Mouse (Mus musculus) hindbrain, postnatal 0 days (tissue): ENCODE measurements around the gene Sccpdh. TPM values are rescaled to one million over a fixed set of nuclear protein-coding genes. Genes with fewer than 3 reads are reported as not detected.

Source experiments
- ATAC-seq: fragments of 200-750 bp; cut with Nextera tagmentation; 2 replicates; pipeline ENCODE4 v1.8.0; 2017; ENCODE audit warnings: mild to moderate bottlenecking, moderate TSS enrichment, moderate library complexity
- DNase-seq: peaks from one replicate; pipeline ENCODE4 v3.0.0-alpha.2; 2015; ENCODE audit warnings: low spot score
- H3K27ac ChIP-seq: fragments of 300-500 bp; sonication (generic); 2 replicates; pipeline ENCODE4 v1.5.1; 2014; ENCODE audit warnings: mild to moderate bottlenecking
- H3K27me3 ChIP-seq: fragments of 300-500 bp; sonication (generic); 2 replicates; pipeline ENCODE4 v1.6.1; 2014; ENCODE audit warnings: low read length, mixed read lengths; ENCODE audit not compliant: insufficient read depth
- H3K36me3 ChIP-seq: fragments of 300-500 bp; sonication (generic); 2 replicates; pipeline ENCODE4 v1.6.1; 2014; ENCODE audit warnings: low read length, mixed read lengths; ENCODE audit not compliant: insufficient read depth
- H3K4me1 ChIP-seq: fragments of 300-500 bp; sonication (generic); 2 replicates; pipeline ENCODE4 v1.6.1; 2014; ENCODE audit warnings: antibody characterized with exemption, low read length, mixed read lengths; ENCODE audit not compliant: insufficient read depth
- H3K4me2 ChIP-seq: fragments of 300-500 bp; sonication (generic); 2 replicates; pipeline ENCODE4 v1.6.1; 2014; ENCODE audit warnings: low read depth, mild to moderate bottlenecking, low read length, moderate library complexity, mixed read lengths
- H3K4me3 ChIP-seq: fragments of 300-500 bp; sonication (generic); 2 replicates; pipeline ENCODE4 v1.5.1; 2014; ENCODE audit warnings: low read length
- H3K9ac ChIP-seq: fragments of 300-500 bp; sonication (generic); replicated peaks from 2 replicates; pipeline ENCODE4 v1.6.1; 2014; ENCODE audit warnings: mild to moderate bottlenecking, low read length, moderate library complexity, mixed read lengths
- H3K9me3 ChIP-seq: fragments of 300-500 bp; sonication (generic); 2 replicates; pipeline ENCODE4 v1.6.1; 2016; ENCODE audit warnings: low read length, mixed read lengths
- CTCF ChIP-seq: IDR thresholded peaks from 2 replicates; pipeline ENCODE4 v1.5.1; 2016; ENCODE audit warnings: antibody characterized with exemption, control low read depth, low read depth
- WGBS: fragments of 180-500 bp; shearing (Covaris S2); extraction: QIAGEN DNeasy Blood & Tissue Kit; methylation state at CpG from one replicate; pipeline ENCODE4 v1.1.7; 2014; 5-methylcytosine and 5-hydroxymethylcytosine counted together
- polyA plus RNA-seq: library from polyadenylated mRNA; unstranded; fragments of >200 nt; fragmentation: Nextera tagmentation; extraction: Ambion mirVana; gene quantifications from 2 replicates; pipeline ENCODE4 v1.2.1, GENCODE M21; 2015
- total RNA-seq: library from RNA; depleted of rRNA; stranded (reverse); fragments of >200 nt; gene quantifications from 2 replicates; pipeline ENCODE4 v1.2.3, GENCODE M21; 2014; rRNA removed

The Sccpdh gene
- 63.8 and 87.3 TPM in 2 replicates for total RNA-seq
- 183 and 187 TPM in 2 replicates for polyA plus RNA-seq

GRCm38 (mm10) chr1:179668013-179668805 lies at the start of gene Sccpdh:
Gene Sccpdh, plus strand, starts transcription at chr1:179668210.
- Histone ChIP-seq H3K36me3 (peaks cover 7% of the 10 kb centered on the region; the same call in 1 of the 2 replicates), H3K4me3 (peak within 1 kb of the TSS; percentile 91), H3K9me3 (no peaks in the 10 kb centered on the region), H3K27ac (peak within 1 kb of the TSS; percentile 88), H3K9ac (peak within 1 kb of the TSS; percentile 86), H3K4me2 (peak within 1 kb of the TSS; percentile 83), H3K4me1 (peaks cover 13% of the 10 kb centered on the region), H3K27me3 (no peaks in the 10 kb centered on the region)
- peak; percentile 93 for DNase-seq
- no peak for TF ChIP-seq CTCF
- peak; percentile 96 for ATAC-seq
- under 1% methylated on average over 80 of the region's 84 CpGs for WGBS

GRCm38 (mm10) chr1:179622665-179623064 lies 45.3 kb upstream of the Sccpdh start:
- no peaks in the 10 kb centered on the region for H3K27me3 ChIP-seq
- no peaks in the 10 kb centered on the region for H3K4me1 ChIP-seq
- peaks cover 11% of the 10 kb centered on the region for H3K36me3 ChIP-seq
- no peak overlapping the region for H3K4me2 ChIP-seq
- DNase-seq (no peak), ATAC-seq (no peak)
- no peak overlapping the region for H3K27ac ChIP-seq
- TF ChIP-seq CTCF: no peak
- no peak overlapping the region for H3K9ac ChIP-seq
- no peak overlapping the region for H3K4me3 ChIP-seq
- no peaks in the 10 kb centered on the region for H3K9me3 ChIP-seq
- WGBS: 94% methylated on average over 12 of the region's 12 CpGs

- H3K9ac ChIP-seq: no peak overlapping the region
- H3K27ac ChIP-seq: no peak overlapping the region
- H3K4me3 ChIP-seq: no peak overlapping the region
- peak; percentile 37 for DNase-seq
- no peaks in the 10 kb centered on the region for H3K9me3 ChIP-seq
- no peaks in the 10 kb centered on the region for H3K27me3 ChIP-seq
- peaks cover 11% of the 10 kb centered on the region for H3K36me3 ChIP-seq
- no peaks in the 10 kb centered on the region for H3K4me1 ChIP-seq
- ATAC-seq: no peak
- H3K4me2 ChIP-seq: no peak overlapping the region
- peak; percentile 77 for TF ChIP-seq CTCF
- 69% methylated on average over 4 of the region's 4 CpGs for WGBS
Measured at GRCm38 (mm10) chr1:179623657-179624056, 44.4 kb upstream of the Sccpdh start.

GRCm38 (mm10) chr1:179624354-179624753 lies 43.7 kb upstream of the Sccpdh start:
- no peak overlapping the region for H3K4me2 ChIP-seq
- no peak overlapping the region for H3K27ac ChIP-seq
- ATAC-seq: peak; percentile 38; the same call in 1 of the 2 replicates
- H3K36me3 ChIP-seq: peaks cover 8% of the 10 kb centered on the region
- no peaks in the 10 kb centered on the region for H3K27me3 ChIP-seq
- peak; percentile 55 for DNase-seq
- H3K4me1 ChIP-seq: no peaks in the 10 kb centered on the region
- H3K4me3 ChIP-seq: no peak overlapping the region
- no peaks in the 10 kb centered on the region for H3K9me3 ChIP-seq
- no peak overlapping the region for H3K9ac ChIP-seq
- TF ChIP-seq CTCF: peak; percentile 77
- WGBS: 72% methylated on average over 4 of the region's 4 CpGs

GRCm38 (mm10) chr1:179627855-179628254 lies 40.2 kb upstream of the Sccpdh start:
- DNase-seq: no peak
- WGBS: 87% methylated on average over 4 of the region's 4 CpGs

GRCm38 (mm10) chr1:179628438-179629106 lies 39.4 kb upstream of the Sccpdh start:
- Histone ChIP-seq H3K4me2 (no peak overlapping the region), H3K27ac (no peak overlapping the region), H3K27me3 (no peaks in the 10 kb centered on the region), H3K9ac (no peak overlapping the region), H3K4me1 (no peaks in the 10 kb centered on the region), H3K9me3 (no peaks in the 10 kb centered on the region), H3K4me3 (no peak overlapping the region), H3K36me3 (peaks cover 7% of the 10 kb centered on the region)
- 69% methylated on average over 8 of the region's 8 CpGs for WGBS
- DNase-seq (no peak), ATAC-seq (no peak)
- TF ChIP-seq CTCF: no peak

More at GRCm38 (mm10) chr1:179627855-179628254, 40.2 kb upstream of the Sccpdh start:
- Histone ChIP-seq H3K4me1 (no peaks in the 10 kb centered on the region), H3K27ac (no peak overlapping the region), H3K9me3 (no peaks in the 10 kb centered on the region), H3K9ac (no peak overlapping the region), H3K4me3 (no peak overlapping the region), H3K36me3 (peaks cover 7% of the 10 kb centered on the region), H3K4me2 (no peak overlapping the region), H3K27me3 (no peaks in the 10 kb centered on the region)
- no peak for TF ChIP-seq CTCF
- no peak for ATAC-seq
